Mouse (Mus musculus) frontal cortex, postnatal 36 days (tissue): ENCODE measurements around the gene Obsl1.

Experiments used
- DNase-seq, 2 experiments: peaks; one replicate each; pipeline ENCODE4 v3.0.0; 2022; ENCODE audit warnings: low spot score in 2 of 2

Obsl1 gene

DNA sequence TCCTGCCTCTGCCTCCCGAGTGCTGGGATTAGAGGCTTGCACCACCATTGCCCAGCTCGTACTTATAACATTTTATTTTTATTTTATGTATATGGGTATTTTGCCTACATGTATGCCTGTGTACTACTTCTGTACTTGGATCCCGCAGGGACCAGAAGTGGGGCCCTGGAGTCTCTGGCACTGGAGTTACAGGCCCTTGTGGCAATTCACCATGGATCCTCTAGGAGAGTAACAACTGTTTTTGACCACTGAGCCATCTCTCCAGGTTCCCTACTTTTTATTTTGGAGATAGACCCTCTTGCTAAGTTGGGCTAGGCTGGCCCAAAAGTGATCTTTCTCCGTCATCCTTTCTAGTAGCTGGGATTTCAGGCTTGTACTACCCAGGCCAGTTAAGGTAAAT is 12.2 kb upstream of the Obsl1 start:
- no peak for DNase-seq

DNA sequence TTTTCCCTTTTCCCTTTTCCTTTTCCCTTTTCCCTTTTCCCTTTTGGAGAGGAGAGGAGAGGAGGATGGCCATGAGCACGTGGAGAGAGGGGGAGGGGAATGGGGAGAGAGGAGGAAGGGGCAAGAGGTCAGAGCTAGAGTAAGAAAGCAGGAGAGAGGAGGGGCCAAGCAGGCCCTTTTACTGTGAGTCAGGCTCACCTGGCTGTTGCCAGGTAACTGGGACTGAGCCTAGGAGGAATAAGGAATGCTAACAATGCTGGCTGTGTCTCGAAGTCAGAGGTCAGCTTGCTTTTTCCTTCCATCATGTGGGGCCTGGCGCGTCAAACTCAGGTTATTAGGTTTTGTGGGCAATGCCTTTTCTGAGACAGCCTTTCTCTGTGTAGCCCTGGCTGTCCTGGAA is 11.7 kb upstream of the Obsl1 start:
- DNase-seq: no peak

DNA sequence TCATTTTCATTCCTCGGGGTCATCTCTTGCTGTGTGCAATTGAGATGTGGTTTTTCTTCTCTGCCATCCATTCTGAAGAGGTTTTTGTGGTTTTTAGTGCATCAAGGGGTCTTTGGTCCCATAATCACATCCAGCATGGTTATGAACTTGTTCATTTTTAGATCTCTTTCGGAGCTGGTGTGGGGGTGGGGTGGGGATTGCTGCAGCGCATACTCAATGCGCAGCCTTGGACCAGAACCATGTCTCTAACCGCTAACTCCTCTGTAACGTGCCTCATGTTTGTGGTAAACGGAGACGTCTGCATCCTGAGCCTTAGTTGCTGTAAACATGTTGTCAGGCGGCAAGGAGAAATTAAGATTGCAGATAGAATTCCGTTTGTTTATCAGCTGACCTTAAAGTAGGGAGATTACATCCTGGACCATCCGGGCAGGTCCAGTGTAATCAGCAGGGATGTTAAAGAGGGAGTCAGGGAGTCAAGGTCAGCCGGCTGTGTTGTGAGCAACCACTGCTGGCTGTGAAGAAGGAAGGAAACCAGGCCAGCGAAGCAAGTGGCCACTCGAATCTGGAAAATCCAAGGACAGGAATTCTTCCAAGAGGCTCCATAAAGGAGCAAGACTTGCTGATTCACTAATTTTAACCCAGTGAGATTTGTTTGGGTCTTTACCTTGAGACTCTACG is 10.6 kb upstream of the Obsl1 start:
- DNase-seq: no peak

DNA sequence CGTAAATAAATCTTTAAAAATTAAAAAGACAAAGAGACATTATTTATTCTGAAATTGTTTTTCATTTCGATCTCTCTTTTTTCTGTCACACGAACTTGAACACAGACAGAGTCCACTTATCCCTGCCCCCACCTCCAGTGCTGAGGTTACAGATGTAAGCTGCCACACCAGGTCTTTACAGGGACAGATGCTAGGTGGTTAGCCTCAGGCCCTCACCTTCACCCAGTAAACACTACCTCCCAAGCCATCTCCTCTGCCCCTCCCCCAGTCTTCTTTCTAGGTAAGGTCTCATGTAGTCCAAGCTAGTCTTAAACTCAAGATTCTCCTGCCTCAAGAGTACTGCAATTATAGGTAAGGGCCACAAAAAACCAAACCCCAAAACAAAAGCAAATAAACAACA is 6.3 kb upstream of the Obsl1 start:
- DNase-seq: no peak

DNA sequence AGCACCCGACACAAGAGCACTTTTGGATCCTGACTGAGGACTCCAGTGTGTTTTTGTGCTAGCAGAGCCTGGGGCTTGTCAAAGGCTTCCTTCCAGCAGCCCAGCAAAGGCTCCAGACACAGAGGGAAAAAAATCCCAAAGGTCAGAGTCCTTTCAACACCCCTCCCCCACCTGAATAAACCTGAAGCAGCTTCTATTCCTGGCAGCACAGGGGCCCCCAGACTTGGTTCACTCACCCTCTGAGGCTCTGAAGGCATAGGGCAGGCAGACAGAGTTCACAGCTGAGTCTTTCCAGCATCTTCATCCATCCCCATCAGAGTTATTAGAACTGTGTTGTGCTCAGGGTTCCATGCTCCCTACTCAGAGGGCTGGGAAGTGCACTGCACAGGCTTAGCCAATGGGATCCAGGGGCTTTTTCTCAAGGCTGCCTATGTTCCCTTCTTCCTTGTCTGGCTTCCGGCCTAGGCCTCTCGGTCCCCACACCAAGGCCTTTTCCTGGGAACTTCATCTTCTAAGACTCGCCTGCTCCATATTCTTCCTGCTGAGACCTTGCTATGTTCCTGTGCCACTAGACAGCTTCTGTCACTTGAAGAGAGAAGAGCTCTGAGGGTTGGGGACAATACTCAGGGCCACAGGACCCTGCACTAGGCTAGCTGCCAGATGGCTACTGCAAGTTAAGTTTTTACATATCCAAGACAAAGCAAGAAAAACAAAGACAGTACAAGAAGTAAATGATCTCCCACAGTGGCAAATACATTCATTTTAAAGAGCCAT is 5.4 kb upstream of the Obsl1 start:
- DNase-seq: no peak

DNA sequence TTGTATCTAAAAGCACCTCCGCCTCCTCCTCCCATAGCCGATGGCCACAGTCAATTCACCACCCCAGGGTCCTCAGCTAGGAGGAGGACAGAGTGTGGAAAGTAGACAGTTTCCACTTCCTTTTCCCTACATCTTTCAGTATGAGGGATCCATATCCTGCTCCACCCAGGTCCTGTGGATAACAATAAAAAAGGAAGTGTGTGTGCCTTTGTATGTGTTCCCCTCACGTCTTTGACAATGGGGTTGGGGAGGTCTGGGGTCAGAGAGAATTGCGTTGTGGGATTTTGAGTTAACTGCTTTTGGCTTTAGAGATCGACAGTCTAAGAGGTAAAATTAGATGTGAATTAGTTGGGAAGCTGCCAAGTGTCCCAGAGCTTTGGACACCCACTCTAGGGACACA is 3.9 kb upstream of the Obsl1 start:
- no peak for DNase-seq

DNA sequence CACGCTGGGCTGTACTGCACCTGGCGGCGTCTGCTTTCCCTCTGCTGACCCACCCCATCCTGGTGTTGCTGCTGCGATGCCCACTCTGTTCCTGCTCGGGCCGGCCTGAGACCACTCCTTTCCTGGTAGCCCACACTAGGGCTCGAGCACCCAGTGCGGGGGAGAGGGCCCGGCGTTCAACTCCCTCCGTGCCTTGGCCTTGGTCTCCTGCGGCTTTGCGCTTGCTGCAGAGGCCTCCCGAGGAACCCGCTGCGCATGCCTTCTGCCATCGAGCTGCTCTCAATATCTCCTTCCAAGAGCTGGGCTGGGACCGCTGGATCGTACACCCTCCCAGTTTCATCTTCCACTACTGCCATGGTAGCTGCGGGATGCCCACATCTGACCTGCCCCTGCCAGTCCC is 3.3 kb upstream of the Obsl1 start:
- DNase-seq: no peak

DNA sequence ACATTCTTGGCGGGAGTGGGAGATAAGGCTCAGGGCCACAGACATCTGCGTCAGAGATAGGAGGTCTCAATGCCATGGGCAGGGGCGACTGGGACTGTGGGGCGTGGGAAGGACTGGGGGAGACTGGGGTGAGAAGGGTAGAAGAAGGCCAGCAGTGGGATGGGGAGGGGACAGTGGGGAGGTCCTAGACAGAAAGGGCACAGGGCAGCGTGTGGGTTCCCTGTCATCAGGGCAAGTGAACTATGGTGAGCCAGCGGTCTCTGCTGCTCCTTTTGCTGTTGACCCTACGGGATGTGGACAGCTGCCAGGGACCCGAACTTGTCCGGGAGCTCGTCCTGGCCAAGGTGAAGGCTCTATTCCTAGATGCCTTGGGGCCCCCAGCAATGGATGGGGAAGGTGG is 754 bp upstream of the Obsl1 start, which contains the start of gene Inha:
Inha (plus strand) TSS at position 72 of the 400 bp plus-strand sequence.
- DNase-seq: no peak

DNA sequence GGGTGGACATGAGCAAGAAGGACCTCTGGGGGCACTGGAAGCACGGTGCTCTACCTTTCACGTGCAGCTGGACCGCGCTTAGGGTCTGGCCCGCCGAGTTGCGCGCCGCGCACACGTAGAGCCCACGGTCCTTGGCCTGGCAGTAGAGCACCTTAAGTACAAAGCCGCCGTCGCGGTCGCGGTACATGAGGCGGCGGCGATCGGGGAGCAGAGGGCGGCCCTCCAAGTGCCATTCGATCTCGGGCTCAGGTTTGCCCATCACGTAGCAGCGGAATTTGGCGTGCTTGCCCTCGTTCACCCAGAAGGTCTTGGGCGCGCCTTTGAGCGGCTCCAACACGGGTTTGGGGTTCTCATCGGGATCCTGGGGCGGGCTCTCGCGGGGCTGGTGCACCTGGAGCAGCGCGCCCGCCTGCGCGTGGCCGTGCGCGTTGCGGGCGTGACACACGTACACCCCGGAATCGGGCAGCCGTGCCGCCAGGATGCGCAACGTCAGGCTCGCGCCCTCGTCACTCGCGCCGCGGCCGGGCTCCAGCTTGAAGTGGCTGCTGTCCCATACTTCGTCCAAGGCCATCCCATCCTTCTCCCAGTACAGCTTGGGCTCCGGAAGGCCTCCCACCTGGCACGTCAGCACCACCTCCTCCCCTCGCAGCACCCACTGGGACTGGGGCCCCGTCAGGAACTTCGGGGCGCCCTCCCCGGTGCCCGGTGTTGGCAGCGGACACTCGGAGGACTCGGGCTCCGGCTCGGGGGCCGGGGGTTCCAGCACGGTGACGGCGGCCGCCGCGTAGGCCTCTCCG is 895 bp downstream of the Obsl1 start:
- peak; percentile 84 for DNase-seq

DNA sequence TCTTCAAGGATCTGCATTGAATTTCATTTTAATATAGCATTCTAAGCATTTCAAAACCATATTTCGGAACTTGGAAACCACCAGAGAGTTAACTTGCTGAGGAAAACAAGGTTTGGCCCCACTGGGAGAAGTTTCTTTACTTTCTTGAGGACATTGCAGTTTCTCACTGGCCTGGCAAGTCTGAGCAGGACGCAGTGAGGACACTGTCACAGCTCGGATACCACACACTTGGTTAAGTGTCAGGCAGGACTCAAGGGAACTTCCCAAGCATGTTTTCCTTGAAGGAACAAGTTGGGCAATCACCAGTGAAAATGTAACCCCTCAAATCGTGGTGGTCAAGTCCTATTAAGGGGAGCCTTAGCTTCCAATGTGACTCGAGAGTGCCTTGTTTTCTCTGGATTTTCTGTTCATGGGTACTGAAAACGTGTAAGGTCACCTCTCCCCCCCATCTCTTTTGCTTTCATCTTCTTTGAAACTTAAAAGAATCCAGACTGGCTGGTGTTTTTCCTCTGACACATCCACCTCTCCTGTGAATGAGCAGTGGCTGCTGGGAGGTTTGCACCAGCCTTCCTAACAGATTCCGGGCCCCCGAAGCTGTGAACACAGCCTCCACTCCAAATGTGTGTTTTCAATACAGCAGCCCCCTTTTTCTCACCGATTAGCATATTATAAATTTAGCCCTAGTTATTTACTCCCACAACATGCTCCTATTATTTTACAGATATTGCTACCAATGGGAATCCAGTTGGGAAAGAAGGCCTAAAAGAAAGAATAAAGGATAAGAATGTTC is 1.8 kb downstream of the Obsl1 start:
- peak; percentile 59 to 61 for DNase-seq

DNA sequence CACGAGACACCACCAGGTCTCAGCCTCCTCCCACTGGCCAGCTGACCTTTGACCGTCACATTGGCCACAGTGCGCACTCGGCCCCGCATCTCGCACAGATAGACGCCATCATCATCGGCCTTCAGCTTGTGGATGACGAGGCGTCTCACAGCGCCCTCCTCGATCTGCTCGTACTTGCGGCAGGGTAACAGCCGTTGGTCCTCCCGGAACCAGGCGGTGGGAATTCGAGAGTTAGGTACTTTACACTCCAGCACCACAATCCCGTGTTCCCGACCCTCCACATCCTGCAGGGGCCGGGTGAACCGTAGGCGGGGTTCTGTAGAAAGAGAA is 2.6 kb downstream of the Obsl1 start:
- no peak for DNase-seq

DNA sequence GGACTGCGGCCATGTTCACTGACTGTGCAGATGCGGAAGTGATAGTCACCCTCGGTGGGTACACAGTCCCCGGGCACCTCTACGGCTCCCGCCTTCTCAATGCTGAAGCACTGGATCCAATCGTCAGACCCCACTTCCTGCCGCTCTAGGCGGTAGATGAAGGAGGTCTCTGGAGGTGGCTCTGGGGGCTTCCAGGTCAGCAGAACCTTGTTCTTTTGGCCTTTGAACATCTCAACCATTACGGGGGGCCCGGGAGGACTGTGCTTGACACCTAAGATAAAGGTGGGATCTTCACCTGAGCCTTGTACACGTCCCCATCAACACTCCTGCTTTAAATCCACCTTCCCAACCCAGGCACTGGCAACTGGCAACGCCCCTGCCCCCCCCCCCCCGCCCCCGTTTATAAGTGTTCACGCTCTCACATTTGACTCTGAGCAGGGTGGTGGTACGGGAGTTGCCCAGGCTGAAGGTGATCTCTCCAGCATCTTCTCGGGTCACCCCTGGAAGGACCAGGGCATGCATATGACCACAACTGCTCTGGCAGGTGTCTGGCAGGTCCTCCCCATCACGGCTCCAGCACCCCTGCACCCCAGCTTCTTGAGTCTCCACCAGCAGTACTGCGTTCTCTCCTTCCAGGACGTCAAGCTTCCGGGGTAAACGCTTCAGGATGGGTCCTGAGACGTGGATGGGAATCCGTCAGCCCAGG is 3.2 kb downstream of the Obsl1 start:
- DNase-seq: no peak

DNA sequence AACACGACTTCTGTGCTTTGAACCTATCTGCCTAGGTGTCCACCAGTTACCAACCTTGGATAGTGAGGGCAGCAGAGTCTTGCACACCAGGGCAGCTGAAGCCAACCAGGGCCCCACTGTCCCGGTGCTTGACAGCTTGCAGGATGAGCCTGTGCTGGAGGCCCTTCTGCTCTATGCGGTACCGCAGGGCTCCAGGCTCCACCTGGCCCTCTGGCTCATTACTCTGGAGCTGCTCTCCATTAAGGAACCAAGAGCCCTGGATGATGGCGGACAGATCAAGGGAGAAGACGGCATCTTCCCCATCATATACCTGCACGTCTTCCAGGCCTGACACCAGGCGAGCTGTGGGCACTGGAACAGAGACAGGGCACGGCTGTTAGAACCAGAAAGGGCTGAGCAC is 4.3 kb downstream of the Obsl1 start:
- no peak for DNase-seq

DNA sequence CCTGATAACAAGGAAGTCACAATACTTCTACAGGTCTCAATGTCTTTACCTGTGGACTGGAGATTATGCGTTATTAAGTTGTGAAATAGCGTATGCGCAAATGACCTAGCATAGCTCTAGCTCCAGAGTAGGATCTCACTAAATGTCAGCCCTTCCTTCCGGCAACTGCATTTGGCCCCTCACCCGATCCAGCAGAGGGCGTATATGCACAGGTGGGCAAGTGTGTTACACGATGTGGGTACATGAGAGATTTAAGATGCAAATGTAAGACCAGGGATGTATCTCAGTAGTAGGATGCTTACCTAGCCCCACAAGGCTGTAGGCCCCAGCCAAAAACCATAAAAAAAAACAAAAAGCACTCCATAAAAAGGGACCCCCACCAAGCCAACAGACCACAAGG is 6.8 kb downstream of the Obsl1 start:
- no peak for DNase-seq

DNA sequence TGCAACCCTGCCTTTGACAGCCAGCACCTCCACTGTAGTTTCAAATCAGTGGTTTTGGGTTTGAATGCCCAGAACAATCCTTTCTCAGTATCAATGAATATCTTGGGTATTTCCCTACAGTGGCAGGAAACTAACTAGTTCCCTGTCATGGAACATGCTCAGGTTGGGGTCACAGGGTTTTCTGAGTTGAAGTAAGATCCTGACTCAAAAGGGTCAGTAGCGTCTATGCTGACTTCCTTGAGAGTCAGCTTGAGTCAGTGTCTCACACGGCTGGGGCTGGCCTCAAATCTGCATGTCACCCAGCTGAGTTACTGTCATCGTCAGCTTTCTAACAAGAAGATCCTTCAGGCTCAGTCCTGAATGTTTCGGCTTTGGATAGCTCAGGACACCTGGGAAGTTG is 7.4 kb downstream of the Obsl1 start:
- DNase-seq: no peak

DNA sequence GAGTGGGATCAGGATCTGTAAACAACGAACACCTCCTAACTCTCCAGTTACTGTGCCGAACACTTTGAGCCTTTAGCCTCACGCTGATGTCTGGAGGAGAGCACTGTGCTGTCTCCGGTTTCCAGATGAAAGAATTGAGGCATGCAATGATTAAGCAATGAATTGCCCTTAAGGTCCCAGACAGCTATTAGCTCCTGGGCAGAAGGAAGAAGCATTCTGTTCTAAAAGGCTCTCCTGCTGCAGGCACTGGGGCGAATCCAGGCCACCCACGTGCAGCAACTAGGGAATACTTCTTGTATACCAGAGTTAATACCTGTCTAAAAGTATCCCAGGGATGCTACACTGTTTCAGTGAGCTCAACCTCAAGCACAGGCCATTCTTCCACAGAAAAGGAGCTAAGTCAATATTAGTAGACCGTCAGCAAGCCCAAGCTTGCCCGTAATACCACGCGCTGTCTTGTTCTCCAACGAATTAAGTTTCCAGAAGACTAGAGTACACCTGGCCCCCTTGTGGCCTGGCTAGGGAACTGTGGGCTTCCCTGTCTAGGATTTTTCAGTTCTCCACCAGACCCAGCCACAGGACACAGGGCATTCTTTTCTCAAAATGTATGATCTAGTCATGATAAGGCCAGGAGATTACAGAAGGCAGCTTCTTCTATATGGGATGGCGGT is 11.2 kb downstream of the Obsl1 start:
- DNase-seq: peak in 1 of 2 experiments; percentile 51

DNA sequence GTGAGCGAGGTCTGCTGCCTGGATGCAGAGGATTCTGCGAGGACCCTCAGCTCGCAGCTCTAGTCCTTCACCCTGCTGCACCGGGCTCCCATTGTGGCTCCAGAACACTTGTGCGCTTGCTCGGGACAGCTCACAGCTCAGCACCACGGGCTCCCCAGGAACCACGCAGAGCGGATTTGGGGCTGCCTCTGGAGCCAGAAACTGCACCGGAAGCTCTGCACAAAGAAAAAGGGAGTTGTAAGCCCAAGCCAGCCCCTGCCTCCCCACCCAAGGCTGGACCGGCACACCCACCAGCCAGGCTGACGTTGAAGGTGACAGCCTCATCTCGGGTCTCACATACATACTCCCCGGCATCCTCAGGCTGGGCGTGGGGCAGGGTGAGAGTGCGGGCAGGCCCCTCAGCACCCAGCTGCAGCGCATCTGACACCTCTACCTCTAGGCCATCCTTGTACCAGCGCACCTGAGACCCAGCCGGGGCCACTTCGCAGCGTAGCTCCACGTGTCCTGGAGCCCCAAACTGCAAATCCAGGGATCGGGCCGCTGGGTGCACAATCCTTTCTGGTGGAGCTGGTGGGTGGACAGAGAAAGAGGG is 13.6 kb downstream of the Obsl1 start:
- DNase-seq: no peak

DNA sequence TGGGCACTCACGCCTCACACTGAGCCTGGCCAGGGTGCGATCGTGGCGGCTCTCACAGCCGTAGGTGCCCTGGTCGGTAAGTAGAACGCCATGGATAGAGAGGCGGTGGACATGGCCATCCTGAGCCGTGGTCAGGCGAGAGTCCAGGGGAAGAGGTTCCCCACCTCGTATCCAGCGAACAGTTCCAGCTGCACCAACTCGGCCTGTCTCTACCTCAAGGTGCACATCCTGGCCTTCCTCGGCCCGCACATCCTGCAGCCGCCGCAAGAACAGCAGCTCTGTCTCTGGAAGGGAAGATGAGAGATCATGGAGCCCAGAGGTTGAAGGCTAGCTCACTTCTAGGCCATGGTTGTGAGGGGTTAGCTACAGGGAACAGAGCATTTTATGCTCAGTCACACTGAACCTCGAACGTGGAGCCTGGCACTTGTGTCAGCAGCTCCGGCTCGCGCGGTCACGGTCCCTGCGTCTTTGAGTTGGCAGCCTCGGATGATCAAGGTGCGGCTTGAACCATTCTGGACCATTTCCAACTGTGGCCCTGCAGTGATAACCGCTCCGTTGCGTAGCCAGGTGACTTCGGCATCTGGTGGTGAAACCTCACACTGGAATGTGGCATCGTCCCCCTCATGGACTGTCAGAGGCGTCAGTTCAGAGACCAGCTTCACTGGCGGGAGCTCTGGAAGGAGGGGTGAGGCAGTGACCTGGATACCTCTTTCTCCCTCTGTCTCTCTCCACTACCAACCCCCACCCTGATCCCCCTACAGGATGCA is 15.3 kb downstream of the Obsl1 start:
- DNase-seq: no peak

DNA sequence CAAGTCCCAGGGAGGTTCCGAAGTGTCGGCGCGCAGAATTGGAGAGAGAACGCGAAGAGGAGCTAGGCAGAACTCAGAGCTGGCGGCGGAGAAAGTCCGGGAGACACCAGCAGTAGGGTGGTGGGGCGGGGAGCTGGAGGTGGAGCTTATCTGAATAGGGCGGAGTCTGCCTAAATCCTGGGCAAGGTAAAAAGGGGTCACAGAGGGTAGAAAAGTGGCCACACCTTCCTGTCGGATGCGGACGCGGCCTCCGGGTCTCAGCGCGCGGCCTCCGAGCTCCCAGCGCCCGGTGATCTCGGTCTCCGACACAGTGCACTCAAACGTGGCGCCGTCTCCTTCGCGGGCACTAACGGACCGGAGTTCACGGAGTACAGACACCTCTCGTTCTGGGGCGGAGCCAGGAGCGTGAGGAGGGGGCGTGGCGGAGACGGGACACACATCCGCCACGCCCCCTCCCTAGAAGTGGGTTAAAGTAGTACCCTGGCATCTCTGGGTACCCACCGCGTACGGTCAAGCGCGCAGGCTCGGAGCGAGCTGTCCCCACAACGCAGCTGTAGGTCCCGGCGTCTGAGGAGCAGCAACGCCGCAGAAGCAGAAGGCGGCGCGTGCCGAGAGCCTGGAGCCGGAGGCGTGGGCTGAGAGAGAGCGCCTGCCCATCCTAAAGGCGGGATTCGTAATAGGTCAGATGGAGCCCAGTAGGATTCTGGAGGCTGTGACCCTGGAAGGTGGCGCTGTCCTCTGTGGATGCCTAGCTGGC is 18.7 kb downstream of the Obsl1 start:
- peak; percentile 65 to 71 for DNase-seq
